Mouse (Mus musculus) embryonic facial prominence, embryonic 10.5 days (tissue): Measurements from ENCODE around the gene Tnrc18. TPM values are rescaled to one million over a fixed set of nuclear protein-coding genes. Genes with fewer than 3 reads are reported as not detected.
A peak's percentile ranks its signal among the peaks of the same experiment; 100 is the strongest.

Experiments
- DNase-seq: peaks from one replicate; pipeline ENCODE4 v3.0.0-alpha.2; 2017; ENCODE audit warnings: low spot score
- H3K27ac ChIP-seq: fragments of 300-500 bp; sonication (generic); replicated peaks from 2 replicates; pipeline ENCODE4 v1.5.1; 2016; ENCODE audit warnings: mild to moderate bottlenecking
- H3K27me3 ChIP-seq: fragments of 300-500 bp; sonication (generic); replicated peaks from 2 replicates; pipeline ENCODE4 v1.6.1; 2016; ENCODE audit warnings: low read depth, mild to moderate bottlenecking; ENCODE audit not compliant: poor library complexity, severe bottlenecking
- H3K36me3 ChIP-seq: fragments of 300-500 bp; sonication (generic); replicated peaks from 2 replicates; pipeline ENCODE4 v1.6.1; 2016; ENCODE audit warnings: mild to moderate bottlenecking, moderate library complexity
- H3K4me1 ChIP-seq: fragments of 300-500 bp; sonication (generic); 2 replicates; pipeline ENCODE4 v1.6.1; 2016
- H3K4me3 ChIP-seq: fragments of 300-500 bp; sonication (generic); 2 replicates; pipeline ENCODE4 v1.5.1; 2016; ENCODE audit warnings: mild to moderate bottlenecking, moderate library complexity
- H3K9me3 ChIP-seq: fragments of 300-500 bp; sonication (generic); 2 replicates; pipeline ENCODE4 v1.6.1; 2016; ENCODE audit warnings: mild to moderate bottlenecking
- WGBS: fragments of 180-500 bp; shearing (Covaris S2); methylation state at CpG from one replicate; pipeline ENCODE4 v1.1.7; 2016; 5-methylcytosine and 5-hydroxymethylcytosine counted together
- polyA plus RNA-seq: library from polyadenylated mRNA; unstranded; fragments of >200 nt; fragmentation: Nextera tagmentation; extraction: Ambion mirVana; gene quantifications from 2 replicates; pipeline ENCODE4 v1.2.1, GENCODE M21; 2016

Tnrc18 gene
- polyA plus RNA-seq, 1 experiment from 2014 or later: 26.5 TPM

DNA sequence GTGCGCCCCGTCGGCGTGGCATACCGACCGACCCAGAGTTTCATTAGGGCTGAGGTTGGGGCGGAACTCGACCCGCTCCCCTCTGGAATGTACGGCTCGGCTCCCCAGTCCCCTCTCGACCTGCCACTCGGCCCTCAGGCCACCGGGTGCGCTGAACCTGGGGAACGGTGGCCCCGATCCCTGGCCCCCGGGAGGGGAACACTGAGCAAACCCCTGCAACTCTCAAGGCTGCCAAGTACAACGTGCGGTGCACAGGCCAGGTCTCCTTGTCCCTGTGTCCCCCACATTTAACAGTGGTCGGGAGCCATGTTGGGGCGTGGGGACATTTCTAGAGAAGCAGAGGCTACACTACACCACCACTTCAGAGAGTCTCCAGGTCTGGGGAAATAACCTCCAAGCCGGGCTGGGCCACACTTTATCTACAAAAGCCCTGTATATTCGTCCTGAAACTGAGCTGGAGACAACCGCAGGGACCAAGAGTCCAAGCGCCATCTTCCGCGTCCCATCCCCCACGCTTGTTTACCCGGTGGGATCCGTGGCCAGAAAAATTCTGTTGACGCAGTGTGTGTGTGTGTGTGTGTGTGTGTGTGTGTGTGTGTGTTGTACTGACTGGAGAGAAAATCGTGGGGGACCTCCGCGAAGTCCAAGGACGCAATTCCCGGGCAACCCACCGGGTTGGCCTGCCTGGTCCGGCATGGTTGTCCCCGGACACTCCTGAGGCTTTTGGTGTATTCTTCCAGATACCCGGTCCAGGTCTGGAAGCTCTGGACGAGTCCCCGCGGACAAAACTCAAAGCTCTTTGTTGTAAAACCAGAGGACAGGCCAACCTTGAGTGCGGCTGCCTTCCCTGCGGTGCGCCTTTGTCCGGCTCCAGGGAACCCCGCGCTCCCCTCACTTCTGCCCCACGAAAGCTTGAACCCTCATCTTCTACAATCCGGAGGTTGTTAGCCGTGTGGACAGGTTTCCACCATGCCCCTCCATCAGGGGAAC is 3.1 kb upstream of the Tnrc18 start:
- Histone ChIP-seq H3K4me3 (peak overlapping the region; percentile 98), H3K36me3 (no peaks in the 10 kb centered on the region), H3K9me3 (no peaks in the 10 kb centered on the region), H3K27ac (peak overlapping the region; percentile 100), H3K27me3 (no peaks in the 10 kb centered on the region), H3K4me1 (peaks cover 39% of the 10 kb centered on the region)
- peak; percentile 80 for DNase-seq
- WGBS: under 1% methylated on average over 53 of the region's 53 CpGs

DNA sequence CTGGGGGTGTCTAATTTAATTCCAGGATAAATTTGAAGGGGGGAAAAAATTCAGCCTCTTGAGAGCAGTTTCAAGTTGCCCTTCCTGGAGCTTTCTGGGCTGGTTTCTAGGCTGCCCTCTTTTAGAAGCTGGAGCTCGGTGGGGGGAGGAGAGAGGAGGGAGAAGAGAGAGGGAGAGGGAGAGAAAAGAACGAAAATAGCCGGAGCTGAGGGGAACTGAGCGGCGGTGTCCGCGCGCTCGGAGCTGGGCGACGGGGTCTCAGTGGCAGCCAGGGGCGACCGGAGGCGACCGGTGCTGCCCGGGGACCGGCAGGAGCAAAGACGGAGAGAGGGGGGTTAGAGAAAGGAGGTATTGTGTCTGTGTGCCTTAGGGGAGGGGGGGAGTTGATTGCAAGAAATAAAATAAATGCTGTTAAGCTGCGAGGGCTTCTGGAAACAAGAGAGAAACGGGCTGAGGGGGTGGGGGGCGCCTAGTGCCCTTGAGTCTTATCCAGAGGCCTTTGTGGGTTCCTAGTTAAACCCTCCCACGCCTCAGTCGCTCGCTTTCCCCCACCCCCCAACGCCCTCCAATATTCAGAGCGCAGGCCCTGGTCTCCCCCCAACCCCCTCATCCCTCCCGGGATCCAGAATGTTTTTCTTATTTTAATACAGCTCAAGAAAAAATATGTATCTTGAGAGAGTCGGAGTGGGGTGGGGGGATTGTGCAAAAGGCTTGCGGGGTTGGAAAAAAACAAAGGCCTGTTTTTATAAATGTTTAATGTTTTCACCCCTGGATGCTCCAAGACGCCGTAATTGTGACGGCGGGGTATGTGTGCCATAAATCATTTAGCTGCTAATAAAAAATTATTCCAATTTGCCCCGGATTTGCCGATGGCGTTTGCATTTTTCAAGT is 2.2 kb upstream of the Tnrc18 start:
- DNase-seq: peak; percentile 84
- Histone ChIP-seq H3K27ac (peak overlapping the region; percentile 100), H3K36me3 (peaks cover 6% of the 10 kb centered on the region), H3K4me1 (peaks cover 29% of the 10 kb centered on the region), H3K27me3 (no peaks in the 10 kb centered on the region), H3K9me3 (no peaks in the 10 kb centered on the region), H3K4me3 (peak overlapping the region; percentile 98)
- under 1% methylated on average over 36 of the region's 36 CpGs for WGBS

DNA sequence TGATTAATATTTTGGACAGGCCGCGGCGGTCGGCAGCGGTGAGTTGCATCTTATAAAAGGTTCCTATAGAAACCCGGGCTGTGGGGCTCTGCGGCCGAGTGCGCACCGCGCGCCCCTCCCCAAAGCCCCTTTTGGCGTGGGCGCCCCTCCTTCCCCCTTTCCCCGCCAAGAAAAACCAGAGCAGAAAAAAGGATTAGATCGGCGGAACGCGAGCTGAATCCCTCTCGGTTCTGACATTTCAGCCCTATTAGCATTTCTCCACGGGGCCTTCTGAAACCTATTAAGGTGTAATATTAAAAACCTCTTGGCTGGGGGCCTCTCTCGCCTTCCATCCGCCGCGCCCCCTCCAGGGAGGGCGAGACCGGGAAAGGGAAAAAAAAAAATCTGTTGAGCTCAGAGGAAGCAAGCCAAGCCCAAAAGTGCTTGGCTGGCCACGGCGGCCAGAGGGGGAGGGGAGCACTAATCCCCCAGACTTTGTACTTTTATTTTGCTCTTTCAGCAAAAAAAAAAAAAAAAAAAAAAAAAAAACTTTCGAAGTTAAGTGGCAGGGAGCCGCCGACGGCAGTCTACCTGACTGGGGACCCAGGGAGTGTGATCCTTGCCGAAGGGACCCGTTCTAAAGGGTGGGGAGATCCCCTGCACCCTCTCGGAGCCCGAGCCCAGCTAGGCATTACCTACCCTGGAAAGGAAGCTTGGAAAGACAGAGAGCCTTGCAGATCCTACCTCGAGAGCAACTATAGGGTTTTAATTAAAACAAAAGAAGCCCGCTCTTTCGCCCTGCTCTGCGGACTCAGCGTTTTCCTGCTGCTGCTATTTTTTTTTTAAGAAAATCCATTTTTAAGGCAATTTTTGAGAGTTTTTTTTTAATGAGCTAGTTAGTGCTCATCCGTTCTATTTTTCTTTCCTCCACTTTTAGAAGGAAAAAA is 1.2 kb upstream of the Tnrc18 start:
- H3K27me3 ChIP-seq: no peaks in the 10 kb centered on the region
- peaks cover 14% of the 10 kb centered on the region for H3K36me3 ChIP-seq
- H3K9me3 ChIP-seq: no peaks in the 10 kb centered on the region
- H3K27ac ChIP-seq: peak overlapping the region; percentile 100
- peak overlapping the region; percentile 98 for H3K4me3 ChIP-seq
- H3K4me1 ChIP-seq: peaks cover 25% of the 10 kb centered on the region
- WGBS: under 1% methylated on average over 43 of the region's 43 CpGs
- DNase-seq: peak; percentile 89

DNA sequence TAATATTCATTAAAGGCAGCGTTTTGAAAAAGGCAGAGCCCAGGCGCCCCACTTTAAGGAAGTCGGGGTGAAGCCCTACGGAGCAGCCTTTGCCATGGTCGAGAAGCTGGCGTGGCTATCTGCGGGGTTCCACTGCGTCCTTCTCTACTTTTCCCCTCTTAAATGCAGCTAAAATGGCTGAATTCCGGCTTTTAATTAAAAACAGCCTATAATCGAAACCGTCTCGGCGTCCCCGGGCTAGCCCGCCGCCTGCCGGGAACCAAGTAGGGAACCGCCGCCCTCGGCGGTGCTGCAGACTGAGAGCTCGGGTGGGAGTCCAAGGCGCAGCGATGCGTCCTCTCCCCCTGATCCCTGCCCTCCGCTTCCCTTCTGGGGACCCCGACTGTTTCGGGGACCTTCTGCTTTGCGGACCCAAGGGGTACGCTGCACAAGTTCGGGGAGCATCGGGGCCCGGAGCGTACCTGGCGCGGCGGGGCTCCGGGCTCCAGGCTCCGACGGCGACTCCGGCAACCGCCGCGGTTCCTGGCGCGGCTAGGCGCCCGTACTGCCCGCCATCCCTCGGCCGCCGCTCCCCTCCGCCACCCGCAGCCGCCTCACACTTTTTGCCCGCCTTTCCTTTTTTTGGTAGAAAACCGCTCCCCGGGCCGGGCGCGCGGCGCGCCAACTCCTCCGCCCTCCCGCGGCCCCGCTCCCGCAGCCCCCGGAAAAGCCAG is 495 bp downstream of the Tnrc18 start:
- Histone ChIP-seq H3K27ac (peak overlapping the region; percentile 100), H3K4me1 (peaks cover 28% of the 10 kb centered on the region), H3K36me3 (peaks cover 19% of the 10 kb centered on the region), H3K9me3 (no peaks in the 10 kb centered on the region), H3K4me3 (peak overlapping the region; percentile 98), H3K27me3 (no peaks in the 10 kb centered on the region)
- peak; percentile 78 for DNase-seq
- under 1% methylated on average over 71 of the region's 71 CpGs for WGBS

DNA sequence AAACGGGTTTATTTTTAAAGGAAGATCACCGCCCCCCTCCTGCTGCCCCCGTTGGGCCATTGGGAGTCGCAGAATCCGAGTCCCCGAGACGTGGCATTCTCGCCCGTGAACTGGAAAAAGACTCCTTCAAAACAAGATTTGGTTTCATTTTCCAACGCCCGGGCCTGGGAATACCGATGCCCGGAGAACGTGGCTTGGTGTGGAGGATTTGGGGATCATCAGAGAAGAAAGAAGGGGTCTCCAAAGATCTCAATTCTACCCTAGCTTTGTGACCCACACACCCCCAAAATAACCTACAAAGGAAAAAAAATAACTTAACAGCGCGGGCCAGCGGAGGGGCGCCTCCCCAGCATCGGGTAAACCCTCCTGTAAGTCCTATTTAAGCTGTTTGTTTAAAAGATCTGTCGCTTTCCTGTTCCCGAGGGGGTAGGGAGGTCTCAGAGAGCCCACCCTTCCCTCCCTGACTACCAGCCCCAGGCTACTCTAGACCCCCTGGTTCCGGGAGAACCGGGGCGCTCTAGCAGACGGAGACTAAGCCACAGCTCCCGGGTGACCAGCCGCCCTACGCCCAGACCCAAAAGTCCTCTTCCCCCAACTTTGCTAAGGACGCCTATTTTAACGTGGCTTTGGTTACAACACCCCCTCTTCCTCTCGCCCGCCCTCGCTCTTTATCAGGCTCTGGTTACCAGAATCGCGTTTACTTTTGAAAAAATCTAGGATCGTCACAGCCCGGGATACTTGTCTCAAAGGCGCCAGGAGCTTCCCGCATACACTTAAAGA is 1.2 kb downstream of the Tnrc18 start:
- peak overlapping the region; percentile 98 for H3K4me3 ChIP-seq
- no peaks in the 10 kb centered on the region for H3K27me3 ChIP-seq
- peaks cover 30% of the 10 kb centered on the region for H3K4me1 ChIP-seq
- H3K27ac ChIP-seq: peak overlapping the region; percentile 100
- peak; percentile 65 for DNase-seq
- peaks cover 27% of the 10 kb centered on the region for H3K36me3 ChIP-seq
- H3K9me3 ChIP-seq: no peaks in the 10 kb centered on the region
- WGBS: under 1% methylated on average over 39 of the region's 39 CpGs

DNA sequence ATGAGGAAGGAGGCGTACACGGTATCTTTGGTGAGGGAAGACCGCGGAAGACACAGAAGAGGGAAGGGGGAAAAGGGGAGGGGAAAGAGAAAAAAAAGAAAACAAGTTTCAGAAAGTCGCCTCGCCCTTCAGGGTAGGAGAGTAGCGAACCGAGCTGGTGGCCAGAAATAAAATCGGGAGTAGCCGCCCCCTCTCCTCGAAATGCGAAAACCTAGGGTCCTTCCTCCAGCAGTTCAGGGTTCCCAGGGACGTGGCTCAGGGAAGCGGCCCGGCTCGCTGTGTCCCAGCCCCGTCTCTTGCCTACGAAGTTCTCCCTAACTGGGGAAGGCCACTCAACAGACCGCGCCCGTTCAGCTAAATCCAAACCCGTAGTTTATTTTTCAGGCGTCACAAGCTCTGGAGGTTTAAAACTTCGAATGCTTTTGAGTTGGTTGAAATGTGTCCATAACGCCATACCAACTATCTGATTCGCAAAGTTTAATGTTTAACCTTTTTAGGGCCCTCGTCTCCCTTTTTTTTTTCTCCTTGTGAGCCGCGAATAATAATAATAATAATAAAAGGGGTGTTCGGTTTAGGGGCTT is 2.0 kb downstream of the Tnrc18 start:
- under 1% methylated on average over 30 of the region's 30 CpGs for WGBS
- Histone ChIP-seq H3K9me3 (no peaks in the 10 kb centered on the region), H3K36me3 (peaks cover 30% of the 10 kb centered on the region), H3K4me3 (peak overlapping the region; percentile 98), H3K4me1 (peaks cover 37% of the 10 kb centered on the region), H3K27me3 (no peaks in the 10 kb centered on the region), H3K27ac (peak overlapping the region; percentile 100)
- DNase-seq: peak; percentile 56

DNA sequence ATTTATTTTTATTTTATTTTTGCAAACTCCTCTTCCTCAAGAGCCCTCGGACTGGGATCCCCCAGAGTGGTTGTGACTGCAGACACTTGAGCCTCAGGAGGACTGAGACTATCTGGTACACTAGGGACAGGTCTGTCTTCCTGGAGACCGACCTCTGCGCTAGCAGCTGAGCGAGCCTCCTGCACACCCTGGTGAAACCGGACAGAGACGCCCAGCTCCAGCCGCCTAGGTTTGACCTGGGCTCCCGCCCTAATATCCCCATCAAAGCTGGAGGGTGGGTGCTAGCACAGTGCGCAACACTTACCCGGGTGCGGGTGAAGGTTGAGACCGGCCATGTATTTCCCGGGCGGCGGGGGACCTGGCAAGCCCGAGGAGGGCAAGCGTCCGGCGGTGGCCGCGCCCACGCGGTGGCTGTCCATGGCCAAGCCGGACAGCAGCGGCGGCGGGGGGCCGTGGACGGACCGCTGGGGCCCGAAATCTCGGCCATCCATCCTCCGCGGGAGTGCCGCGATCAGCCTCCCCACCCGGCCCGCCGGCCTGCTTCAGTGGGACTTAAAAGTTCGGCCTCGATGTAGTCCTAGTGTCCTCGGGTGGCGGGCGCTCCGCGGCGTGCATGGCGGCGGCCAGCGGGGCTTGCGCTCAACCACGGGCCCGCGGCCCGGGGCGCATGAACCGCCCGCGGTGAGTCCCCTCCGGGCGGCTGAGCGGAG is 2.6 kb downstream of the Tnrc18 start:
- Histone ChIP-seq H3K27ac (peak overlapping the region; percentile 100), H3K27me3 (no peaks in the 10 kb centered on the region), H3K4me3 (peak overlapping the region; percentile 98), H3K36me3 (peaks cover 36% of the 10 kb centered on the region), H3K4me1 (peaks cover 44% of the 10 kb centered on the region), H3K9me3 (no peaks in the 10 kb centered on the region)
- no peak for DNase-seq
- under 1% methylated on average over 62 of the region's 62 CpGs for WGBS

DNA sequence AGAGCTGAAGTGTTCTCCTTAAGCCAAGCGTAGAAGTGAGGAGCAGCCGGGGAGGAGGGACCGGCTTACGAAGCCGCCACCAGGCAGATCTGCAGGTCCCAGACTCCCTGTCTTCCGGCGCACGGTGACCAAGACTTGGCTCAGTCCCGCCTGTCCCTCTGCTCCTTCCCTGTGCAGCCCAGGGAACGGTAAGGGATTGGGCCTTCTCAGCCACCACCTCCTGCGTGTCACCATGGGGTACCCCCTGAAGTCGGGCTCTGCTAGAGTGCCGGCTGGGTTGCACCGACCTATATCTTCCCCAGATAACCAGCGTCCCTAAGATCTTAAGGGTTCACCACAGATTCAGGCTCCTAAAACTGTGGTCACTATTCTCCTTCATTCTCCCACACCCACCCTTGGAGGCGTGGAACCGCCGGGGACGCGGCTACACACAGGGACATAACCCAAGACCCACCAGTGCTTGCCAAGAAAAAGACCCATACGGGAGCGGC is 3.3 kb downstream of the Tnrc18 start:
- no peaks in the 10 kb centered on the region for H3K27me3 ChIP-seq
- peak overlapping the region; percentile 100 for H3K27ac ChIP-seq
- under 1% methylated on average over 22 of the region's 22 CpGs for WGBS
- peak; percentile 65 for DNase-seq
- H3K36me3 ChIP-seq: peaks cover 43% of the 10 kb centered on the region
- H3K4me1 ChIP-seq: peaks cover 49% of the 10 kb centered on the region
- H3K4me3 ChIP-seq: peak overlapping the region; percentile 98
- no peaks in the 10 kb centered on the region; the same call in 1 of the 2 replicates for H3K9me3 ChIP-seq

DNA sequence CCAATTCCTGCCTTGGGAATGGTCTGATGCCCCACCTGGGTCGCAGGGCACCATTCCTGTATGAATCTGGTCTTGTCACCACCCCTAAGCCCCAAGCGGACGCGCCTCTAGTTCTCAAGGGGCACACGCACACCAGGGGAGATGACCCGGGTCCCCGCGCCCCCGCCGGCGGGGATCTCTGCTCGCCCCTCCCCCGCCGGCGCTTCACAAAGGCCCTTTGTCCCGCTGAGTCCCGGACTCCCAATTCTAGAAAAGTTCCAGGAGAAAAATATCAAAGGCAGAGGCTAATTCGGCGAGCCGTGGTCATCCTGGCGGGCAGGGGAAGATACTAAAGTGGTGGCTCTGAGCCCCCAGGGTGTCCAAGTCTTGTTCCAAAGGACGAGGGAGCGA is 3.7 kb downstream of the Tnrc18 start:
- H3K27me3 ChIP-seq: no peaks in the 10 kb centered on the region
- peaks cover 49% of the 10 kb centered on the region for H3K4me1 ChIP-seq
- H3K9me3 ChIP-seq: no peaks in the 10 kb centered on the region; the same call in 1 of the 2 replicates
- peak overlapping the region; percentile 98 for H3K4me3 ChIP-seq
- DNase-seq: peak; percentile 81
- WGBS: 1% methylated on average over 23 of the region's 23 CpGs
- H3K27ac ChIP-seq: peak overlapping the region; percentile 100
- peaks cover 48% of the 10 kb centered on the region for H3K36me3 ChIP-seq
